Mouse (Mus musculus) spleen, adult 2 months (tissue): Measurements from ENCODE around the gene Il1r1.

Source experiments
- CTCF ChIP-seq: fragments of 200-500 bp; IDR thresholded peaks from 2 replicates; pipeline ENCODE4 v1.5.1; 2011; ENCODE audit warnings: mild to moderate bottlenecking, inconsistent platforms; ENCODE audit not compliant: insufficient read depth, insufficient read length, insufficient replicate concordance; ENCODE audit errors: extremely low read depth
- POLR2A ChIP-seq: fragments of 200-500 bp; IDR thresholded peaks from 2 replicates; pipeline ENCODE4 v1.6.1; 2011; ENCODE audit warnings: low read depth, low read length, inconsistent platforms

GRCm38 (mm10) chr1:40311625-40312024, 86.7 kb downstream of the Il1r1 start:
- no peak for TF ChIP-seq CTCF
- no peak for TF ChIP-seq POLR2A
